Mouse (Mus musculus): ENCODE measurements around the gene Lman1l. TPM values are rescaled to one million over a fixed set of nuclear protein-coding genes. Genes with fewer than 3 reads are reported as not detected.
A peak's percentile ranks its signal among the peaks of the same experiment; 100 is the strongest.

Gene Lman1l
- polyA plus RNA-seq, 1 experiment from 2014 or later, result not detected

DNA sequence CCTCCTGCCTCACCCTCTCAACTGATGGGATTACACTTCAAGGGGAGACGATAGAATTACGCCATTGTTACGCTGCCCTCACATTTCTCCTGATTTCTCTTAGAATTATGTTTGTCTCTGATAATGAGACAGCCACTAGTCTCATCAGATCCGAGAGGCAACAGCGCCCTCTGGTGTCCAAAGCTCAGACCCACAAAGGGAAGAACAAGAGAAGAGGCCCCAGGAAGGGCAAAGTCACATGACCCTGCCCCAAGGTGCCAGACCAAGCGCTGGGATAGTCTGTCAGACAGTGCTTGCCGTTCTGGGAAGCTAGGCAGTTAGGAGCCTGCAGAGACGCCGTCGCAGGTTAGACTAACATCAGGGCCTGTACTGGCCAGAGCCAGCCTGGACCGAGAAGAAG, 35.2 kb upstream of the Lman1l start:
- peak overlapping the region; percentile 56 for H3K4me2 ChIP-seq (replicated peaks)
- no peaks in the 10 kb centered on the region for H3K9me3 ChIP-seq
- H3K36me3 ChIP-seq, result no peaks in the 10 kb centered on the region
- peaks cover 20% of the 10 kb centered on the region for H3K4me1 ChIP-seq (replicated peaks)
- H3K4me3 ChIP-seq (replicated peaks), result no peak overlapping the region; the same call in 1 of the 2 replicates
- WGBS, result 1% methylated on average over 11 of the region's 11 CpGs
- peak overlapping the region; percentile 24 for H3K9ac ChIP-seq
- no peak overlapping the region for H3K27ac ChIP-seq
- H3K27me3 ChIP-seq (replicated peaks), result no peaks in the 10 kb centered on the region
- ATAC-seq, result peak; percentile 79

DNA sequence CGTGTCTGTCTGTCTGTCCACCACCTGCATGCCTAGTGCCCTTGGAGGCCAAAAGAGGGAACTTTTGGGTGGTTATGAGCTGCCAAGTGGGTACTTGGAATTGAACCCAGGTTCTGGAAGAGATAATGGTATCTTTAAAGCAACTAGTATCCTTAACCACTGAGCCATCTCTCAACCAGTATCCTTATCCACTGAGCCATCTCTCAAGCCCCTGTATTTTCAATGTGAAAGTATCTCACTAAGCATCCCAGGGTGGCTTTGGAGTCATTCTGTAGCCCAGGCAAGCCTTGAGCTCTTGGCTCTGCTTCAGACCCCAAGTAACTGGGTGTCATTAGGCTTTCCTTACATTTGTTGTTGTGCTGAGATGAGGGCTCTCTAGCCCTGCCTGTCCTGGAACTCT, 34.4 kb upstream of the Lman1l start:
- no peak overlapping the region for H3K27ac ChIP-seq
- peaks cover 25% of the 10 kb centered on the region for H3K4me1 ChIP-seq (replicated peaks)
- H3K9ac ChIP-seq, result no peak overlapping the region
- WGBS, result 87% methylated on average over 1 of the region's 1 CpGs
- H3K9me3 ChIP-seq, result no peaks in the 10 kb centered on the region
- no peak overlapping the region for H3K4me3 ChIP-seq (replicated peaks)
- H3K36me3 ChIP-seq, result no peaks in the 10 kb centered on the region
- ATAC-seq, result no peak
- H3K4me2 ChIP-seq (replicated peaks), result no peak overlapping the region
- H3K27me3 ChIP-seq (replicated peaks), result no peaks in the 10 kb centered on the region

DNA sequence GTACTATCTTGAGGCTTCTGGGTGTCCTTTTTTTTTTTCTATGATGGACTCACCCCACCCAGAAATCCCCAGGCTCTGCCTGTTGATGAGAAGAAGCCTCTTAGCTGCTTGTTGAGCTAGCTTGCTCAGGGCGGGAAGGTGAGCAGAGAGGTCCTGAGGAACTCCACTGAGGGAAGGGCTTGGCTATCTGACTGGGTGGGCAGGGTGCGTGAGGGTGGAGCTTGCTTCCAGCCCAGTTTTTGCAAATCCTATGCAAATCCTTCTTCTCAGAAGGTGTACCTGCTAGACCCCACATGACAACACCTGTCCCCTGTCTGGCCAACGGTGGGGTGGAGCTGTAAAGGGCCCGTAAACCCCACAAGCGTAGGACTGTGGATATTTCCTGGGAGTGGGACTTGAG, 32.7 kb upstream of the Lman1l start, which contains the start of gene Csk:
Gene Csk (minus strand): TSS at position 349 of the 400 bp plus-strand sequence.
- Histone ChIP-seq H3K27me3 (replicated peaks) (no peaks in the 10 kb centered on the region), H3K9me3 (no peaks in the 10 kb centered on the region), H3K4me1 (replicated peaks) (peaks cover 25% of the 10 kb centered on the region), H3K9ac (no peak within 1 kb of the TSS), H3K27ac (no peak within 1 kb of the TSS), H3K4me2 (replicated peaks) (no peak within 1 kb of the TSS), H3K4me3 (replicated peaks) (no peak within 1 kb of the TSS), H3K36me3 (no peaks in the 10 kb centered on the region)
- 51% methylated on average over 5 of the region's 5 CpGs for WGBS
- no peak for ATAC-seq

DNA sequence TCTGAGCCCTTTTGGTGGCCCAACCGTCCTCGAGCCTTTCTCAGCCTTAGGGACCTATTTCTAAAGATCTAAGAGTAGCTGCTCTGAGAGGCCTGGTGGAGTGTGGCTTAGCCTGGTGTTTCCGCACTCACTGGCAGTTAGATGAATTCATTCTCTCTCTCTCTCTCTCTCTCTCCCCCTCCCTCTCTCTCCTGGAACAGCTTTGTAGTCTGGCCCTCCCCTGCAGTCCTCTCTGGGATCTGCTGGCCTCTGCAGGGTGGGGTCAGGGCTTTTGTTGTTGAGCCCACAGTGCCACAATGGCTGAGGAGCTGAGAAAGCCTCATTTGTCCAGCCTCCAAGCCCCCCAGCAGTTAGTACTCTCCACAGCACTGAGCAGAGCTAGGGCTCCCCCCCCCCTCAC, 32.3 kb upstream of the Lman1l start:
- no peak overlapping the region for H3K9ac ChIP-seq
- H3K4me3 ChIP-seq (replicated peaks), result no peak overlapping the region
- H3K4me1 ChIP-seq (replicated peaks), result peaks cover 25% of the 10 kb centered on the region
- no peaks in the 10 kb centered on the region for H3K36me3 ChIP-seq
- no peak overlapping the region for H3K27ac ChIP-seq
- H3K4me2 ChIP-seq (replicated peaks), result no peak overlapping the region
- WGBS, result 52% methylated on average over 3 of the region's 3 CpGs
- ATAC-seq, result no peak
- no peaks in the 10 kb centered on the region for H3K27me3 ChIP-seq (replicated peaks)
- H3K9me3 ChIP-seq, result no peaks in the 10 kb centered on the region

DNA sequence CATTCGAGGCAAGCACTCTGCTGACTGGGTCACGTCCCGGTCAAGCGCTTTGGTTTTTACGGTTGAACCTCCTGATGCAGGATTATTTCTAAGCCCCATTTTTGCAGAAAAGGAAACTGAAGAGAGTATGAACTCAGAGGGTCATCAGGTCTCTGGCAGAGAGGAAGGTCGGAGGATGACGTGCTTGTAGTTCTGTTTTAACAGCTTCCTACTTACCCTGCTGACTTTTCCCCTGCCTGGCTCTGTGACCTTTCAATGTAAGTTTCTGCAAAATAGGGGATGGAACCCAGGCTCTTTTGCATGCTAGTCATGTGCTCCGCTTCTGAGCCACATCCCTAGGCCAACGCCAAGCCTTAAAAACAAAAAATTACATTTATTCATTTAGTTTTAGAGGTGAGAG, 31.8 kb upstream of the Lman1l start:
- ATAC-seq, result no peak
- Histone ChIP-seq H3K27ac (no peak overlapping the region), H3K27me3 (replicated peaks) (no peaks in the 10 kb centered on the region), H3K36me3 (no peaks in the 10 kb centered on the region), H3K4me1 (replicated peaks) (peaks cover 25% of the 10 kb centered on the region), H3K4me3 (replicated peaks) (no peak overlapping the region), H3K9ac (no peak overlapping the region), H3K4me2 (replicated peaks) (no peak overlapping the region), H3K9me3 (no peaks in the 10 kb centered on the region)
- 74% methylated on average over 9 of the region's 9 CpGs for WGBS

DNA sequence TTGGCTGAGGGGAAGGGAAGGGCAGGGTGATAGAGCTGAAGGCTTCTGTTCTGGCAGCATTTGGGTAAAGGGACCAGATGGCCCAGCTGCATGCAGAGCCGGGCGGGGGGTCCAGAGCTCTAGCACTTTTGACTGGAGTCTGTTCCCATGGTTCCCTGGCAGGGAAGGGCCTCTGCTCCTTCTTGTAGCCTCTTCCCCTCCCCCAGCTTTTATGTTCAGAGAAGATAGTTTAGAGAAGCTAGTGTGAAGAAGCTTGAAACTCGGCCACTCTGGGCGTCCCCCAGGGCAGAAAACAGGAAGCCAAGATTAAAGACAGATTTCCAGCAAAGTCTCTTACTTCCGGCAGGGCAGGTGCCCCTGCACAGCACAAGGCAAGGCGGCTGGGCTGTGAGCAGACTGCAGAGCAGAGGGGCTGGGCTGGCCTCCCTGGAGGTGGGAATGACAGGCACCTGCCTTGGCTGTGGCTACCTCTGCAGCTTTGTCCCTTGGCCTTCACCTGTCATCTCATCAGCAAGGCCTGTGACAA, 30.3 kb upstream of the Lman1l start:
- Histone ChIP-seq H3K36me3 (no peaks in the 10 kb centered on the region), H3K4me3 (replicated peaks) (no peak overlapping the region), H3K4me1 (replicated peaks) (peaks cover 29% of the 10 kb centered on the region), H3K27ac (peak overlapping the region; percentile 10), H3K4me2 (replicated peaks) (no peak overlapping the region), H3K9me3 (no peaks in the 10 kb centered on the region), H3K9ac (no peak overlapping the region), H3K27me3 (replicated peaks) (no peaks in the 10 kb centered on the region)
- 29% methylated on average over 6 of the region's 6 CpGs for WGBS
- ATAC-seq, result no peak

DNA sequence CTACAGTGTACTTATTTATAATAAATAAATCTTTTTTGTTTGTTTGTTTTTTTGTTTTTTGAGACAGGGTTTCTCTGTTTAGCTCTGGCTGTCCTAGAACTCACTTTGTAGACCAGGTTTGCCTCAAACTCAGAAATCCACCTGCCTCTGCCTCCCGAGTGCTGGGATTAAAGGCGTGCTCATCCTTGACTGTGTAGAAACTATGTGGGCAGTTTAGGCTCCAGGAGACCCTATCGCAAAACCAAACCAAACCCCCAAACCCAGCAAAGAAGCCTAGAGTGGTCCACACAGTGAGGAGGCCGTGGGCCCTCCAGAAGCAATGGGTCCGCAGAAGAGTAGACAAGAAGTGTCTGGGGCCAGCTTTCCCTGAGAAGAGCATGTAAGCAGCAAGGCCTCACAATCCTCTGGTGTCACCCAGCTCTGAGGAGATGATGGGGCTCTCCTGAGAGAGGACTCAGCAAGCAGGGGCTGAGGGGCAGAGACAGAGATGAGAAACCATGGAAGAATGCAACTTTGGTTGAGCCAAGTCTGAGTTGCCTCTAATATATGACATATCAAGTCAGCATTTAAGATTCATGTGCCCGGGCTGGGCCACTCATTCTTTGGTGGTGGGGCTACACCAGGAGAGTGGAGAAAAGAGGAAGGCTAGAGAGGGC, 29.7 kb upstream of the Lman1l start:
- WGBS, result 87% methylated on average over 6 of the region's 6 CpGs
- H3K9ac ChIP-seq, result no peak overlapping the region
- H3K27ac ChIP-seq, result peak overlapping the region; percentile 10; the same call in 1 of the 2 replicates

DNA sequence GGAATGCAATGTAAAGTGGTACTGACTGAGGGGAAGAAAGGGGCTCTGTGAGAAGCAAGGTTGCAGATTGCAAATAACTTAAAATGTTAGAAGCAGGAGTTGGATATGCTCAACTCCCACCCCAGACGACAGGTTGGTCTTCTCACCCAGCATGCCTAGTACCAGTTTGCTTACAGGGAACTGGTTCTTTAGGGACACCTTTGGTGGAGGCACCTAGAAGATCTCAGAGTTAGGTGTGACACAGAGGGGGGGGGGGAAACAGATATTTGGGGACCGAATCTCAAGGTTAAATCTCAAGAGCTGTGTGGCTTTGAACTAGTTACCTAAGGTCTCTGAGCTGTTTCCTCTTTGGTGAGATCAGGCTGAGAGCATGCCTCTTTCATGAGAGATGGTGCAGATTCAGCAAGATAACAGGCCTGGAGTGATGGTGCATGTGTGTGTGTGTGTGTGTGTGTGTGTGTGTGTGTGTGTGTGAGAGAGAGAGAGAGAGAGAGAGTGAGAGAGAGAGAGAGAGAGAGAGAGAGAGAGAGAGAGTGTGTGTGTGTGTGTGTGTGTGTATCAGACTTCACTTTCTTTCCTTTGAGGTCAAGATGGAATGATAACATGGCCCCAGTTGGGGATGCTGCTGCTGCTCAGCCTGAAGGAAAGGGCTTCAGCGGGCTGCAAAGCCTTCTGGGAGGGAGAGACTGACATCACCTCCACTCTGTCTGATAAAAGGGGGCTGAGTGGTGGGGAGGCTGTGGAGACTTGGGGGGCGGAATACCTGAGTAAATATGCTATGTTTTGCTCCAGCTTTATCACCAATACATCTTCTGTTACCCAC, 26.9 kb upstream of the Lman1l start:
- H3K4me3 ChIP-seq (replicated peaks), result no peak overlapping the region
- no peaks in the 10 kb centered on the region for H3K9me3 ChIP-seq
- no peaks in the 10 kb centered on the region for H3K36me3 ChIP-seq
- ATAC-seq, result no peak
- H3K27me3 ChIP-seq (replicated peaks), result no peaks in the 10 kb centered on the region
- peak overlapping the region; percentile 24; the same call in 1 of the 2 replicates for H3K4me2 ChIP-seq (replicated peaks)
- WGBS, result 51% methylated on average over 4 of the region's 4 CpGs
- no peak overlapping the region for H3K9ac ChIP-seq
- peaks cover 39% of the 10 kb centered on the region for H3K4me1 ChIP-seq (replicated peaks)
- peak overlapping the region; percentile 62 for H3K27ac ChIP-seq

More for the DNA sequence above, 29.7 kb upstream of the Lman1l start:
- no peak overlapping the region for H3K4me3 ChIP-seq (replicated peaks)
- peaks cover 28% of the 10 kb centered on the region for H3K4me1 ChIP-seq (replicated peaks)
- ATAC-seq, result no peak
- no peak overlapping the region for H3K4me2 ChIP-seq (replicated peaks)
- H3K27me3 ChIP-seq (replicated peaks), result no peaks in the 10 kb centered on the region
- no peaks in the 10 kb centered on the region for H3K9me3 ChIP-seq
- H3K36me3 ChIP-seq, result no peaks in the 10 kb centered on the region

DNA sequence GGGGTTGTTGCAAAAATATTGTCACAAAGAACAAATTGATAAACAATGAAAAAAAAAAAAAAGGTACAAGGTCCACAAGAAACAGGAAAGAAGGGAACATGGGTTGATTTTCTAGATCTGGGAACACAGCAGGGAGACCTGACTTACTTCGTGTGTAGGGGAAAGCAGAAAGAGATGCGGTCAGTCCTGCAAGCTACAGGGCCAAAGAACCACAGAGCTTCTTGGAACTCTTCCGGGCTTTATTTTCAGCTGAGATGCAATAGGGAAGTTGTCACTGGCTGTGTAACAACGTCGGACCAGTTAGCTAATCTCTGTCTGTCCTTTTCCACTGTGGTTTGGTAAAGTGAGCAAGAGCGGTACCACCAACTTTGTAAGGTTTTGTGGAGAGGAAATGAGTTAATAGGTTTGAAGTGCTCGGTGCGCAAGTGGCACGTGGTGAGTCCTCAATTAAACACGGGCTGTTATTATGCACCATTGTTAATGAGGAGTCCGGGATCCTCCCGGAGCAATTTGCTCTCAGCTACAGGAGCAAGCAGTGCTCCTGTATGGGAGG, 26.1 kb upstream of the Lman1l start:
- Histone ChIP-seq H3K4me1 (replicated peaks) (peaks cover 48% of the 10 kb centered on the region), H3K4me3 (replicated peaks) (no peak overlapping the region), H3K36me3 (no peaks in the 10 kb centered on the region), H3K27ac (peak overlapping the region; percentile 44), H3K27me3 (replicated peaks) (no peaks in the 10 kb centered on the region), H3K9me3 (no peaks in the 10 kb centered on the region), H3K4me2 (replicated peaks) (no peak overlapping the region), H3K9ac (no peak overlapping the region)
- no peak for ATAC-seq
- 68% methylated on average over 12 of the region's 12 CpGs for WGBS

DNA sequence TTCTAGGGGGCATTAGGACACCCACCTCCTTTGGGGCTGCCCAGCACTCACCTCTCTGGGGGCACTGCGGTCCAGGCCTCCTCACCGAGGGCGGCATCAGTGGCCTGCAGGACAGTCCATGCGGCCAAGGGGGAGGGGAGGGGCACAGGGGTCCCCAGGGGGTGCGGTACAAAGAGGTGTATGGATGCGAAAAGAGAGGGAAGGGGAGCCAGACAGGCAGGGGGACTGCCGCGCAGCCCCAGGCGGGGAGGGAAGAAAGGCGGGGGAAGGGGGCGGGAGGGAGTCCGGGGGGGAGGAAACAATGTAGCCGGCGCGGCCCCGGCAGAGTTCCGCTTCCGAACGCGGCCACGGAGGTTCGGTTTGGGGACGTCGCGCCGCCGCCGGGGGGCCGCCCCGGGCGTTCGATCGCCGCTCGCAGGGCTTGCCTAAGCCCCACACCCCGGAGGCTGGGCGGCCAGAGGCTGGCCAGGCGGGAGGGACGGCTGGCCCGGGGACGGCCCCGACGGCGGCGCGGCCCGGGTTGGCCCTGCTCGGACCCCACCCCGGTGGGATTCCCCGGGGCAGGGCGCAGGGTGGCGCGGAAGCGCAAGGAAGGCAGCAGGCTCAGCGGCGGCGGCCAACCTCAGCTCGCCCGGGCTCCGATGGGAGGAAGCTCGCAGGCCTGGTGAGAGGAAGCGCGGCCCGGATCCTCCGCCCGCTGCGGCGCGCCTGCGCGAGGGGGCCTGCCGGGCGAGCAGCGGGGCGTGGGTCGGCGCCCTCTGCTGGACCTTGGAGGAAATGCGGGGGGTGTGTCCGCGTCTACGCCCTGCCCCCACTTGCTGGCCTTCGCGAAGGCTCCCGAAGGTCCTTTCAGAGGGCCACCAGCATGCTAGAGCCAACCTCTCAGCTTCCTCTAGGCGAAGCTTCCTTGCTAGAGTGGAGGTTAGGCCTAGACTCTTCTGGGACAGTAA, 24.6 kb upstream of the Lman1l start:
- Histone ChIP-seq H3K9me3 (no peaks in the 10 kb centered on the region), H3K4me3 (replicated peaks) (peak overlapping the region; percentile 68), H3K27me3 (replicated peaks) (no peaks in the 10 kb centered on the region), H3K4me1 (replicated peaks) (peaks cover 48% of the 10 kb centered on the region), H3K9ac (peak overlapping the region; percentile 98), H3K4me2 (replicated peaks) (peak overlapping the region; percentile 86), H3K27ac (peak overlapping the region; percentile 97), H3K36me3 (no peaks in the 10 kb centered on the region)
- peak; percentile 84 for ATAC-seq
- WGBS, result under 1% methylated on average over 83 of the region's 85 CpGs

DNA sequence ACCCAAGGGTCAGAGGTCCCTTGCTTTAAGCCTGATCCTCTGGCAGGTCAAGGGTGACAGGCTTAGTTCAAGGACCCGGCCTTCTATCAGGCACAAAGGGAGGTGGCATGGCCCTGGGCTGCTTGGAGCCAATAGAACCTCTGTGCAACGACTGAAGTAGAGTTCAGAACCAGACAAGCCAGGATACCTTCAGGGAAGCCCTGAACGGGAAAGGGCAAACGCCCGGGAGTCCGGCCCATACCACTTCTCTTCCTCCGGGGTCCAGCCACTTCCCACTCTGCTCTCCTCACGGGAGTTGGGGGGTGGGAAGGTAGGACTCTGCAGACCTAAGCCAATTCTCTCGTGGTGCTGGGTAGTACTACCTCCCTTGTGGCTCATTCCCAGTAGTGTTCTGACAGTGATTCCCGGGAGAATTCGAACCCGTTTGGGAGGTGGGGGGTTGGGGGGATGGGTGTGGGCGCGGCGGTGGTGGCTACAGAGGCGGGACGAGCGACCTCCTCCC, 23.9 kb upstream of the Lman1l start:
- 0 out of 2 replicates have a peak, but pooled peaks have one; percentile 1 for ATAC-seq
- WGBS, result under 1% methylated on average over 18 of the region's 18 CpGs
- Histone ChIP-seq H3K4me2 (replicated peaks) (peak overlapping the region; percentile 86), H3K9ac (peak overlapping the region; percentile 98), H3K4me3 (replicated peaks) (peak overlapping the region; percentile 68), H3K27me3 (replicated peaks) (no peaks in the 10 kb centered on the region), H3K27ac (peak overlapping the region; percentile 97), H3K9me3 (no peaks in the 10 kb centered on the region), H3K4me1 (replicated peaks) (peaks cover 56% of the 10 kb centered on the region), H3K36me3 (no peaks in the 10 kb centered on the region)
